10 mouse cellular contexts compared by ENCODE assay signal in the genomic region with DNA sequence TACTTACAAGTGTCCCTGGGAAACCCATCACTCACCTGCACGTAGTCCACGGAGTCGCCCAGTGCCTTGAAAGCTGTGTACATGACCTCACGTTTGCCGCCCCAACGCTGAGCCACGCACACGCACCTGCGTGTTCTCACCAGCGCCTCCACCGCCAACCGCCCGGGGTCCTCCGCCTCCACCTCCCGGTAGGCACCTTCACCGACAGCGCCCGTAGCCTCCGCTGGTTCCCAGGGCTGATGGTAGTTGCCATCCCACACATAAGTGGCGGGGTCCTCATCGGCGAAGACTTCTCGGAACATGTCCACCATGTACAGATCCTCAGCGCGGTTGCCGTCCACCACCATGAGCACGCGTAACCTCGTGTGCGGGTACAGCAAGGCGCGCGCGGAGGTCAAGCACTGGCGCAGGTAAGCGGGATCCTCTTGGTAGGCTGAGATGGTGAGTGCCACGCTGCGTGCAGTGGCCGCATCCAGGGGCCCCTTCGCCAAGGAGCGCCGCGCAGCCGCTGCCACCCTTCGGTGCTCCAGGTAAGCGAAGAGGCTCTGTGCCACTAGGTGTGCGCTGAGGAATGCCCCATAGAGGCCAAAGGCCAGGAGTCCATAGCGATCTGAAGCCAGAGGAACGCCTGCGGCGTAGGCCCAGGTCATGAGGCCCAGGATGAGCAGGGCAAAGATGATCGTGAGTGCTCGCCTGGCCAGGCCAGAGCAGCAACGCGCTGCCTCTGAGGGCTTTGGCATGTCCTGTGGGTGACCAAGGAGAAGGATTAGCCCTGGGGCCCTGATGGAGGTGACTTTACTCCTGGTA. TPM values are rescaled to one million over a fixed set of nuclear protein-coding genes. Genes with fewer than 3 reads are reported as not detected.
DNase-seq lines count a peak whose midpoint lies in the region; ATAC-seq and TF ChIP-seq lines count a peak whose summit lies in the region.
"Had no signal": no experiment of that assay in that cellular context is flagged by ENCODE, and none has a peak within 500 bp of the region (broad histone marks: within the 10 kb centered on the region; RNA-seq: fewer than 3 reads in every experiment).

No protein-coding gene starts in this region.

- H3K4me2 ChIP-seq in embryonic facial prominence, embryonic 11.5 days (ENCODE audit: low read depth, low read length): no peak overlapping the region
- H3K4me2 ChIP-seq in hindbrain, embryonic 13.5 days: peak overlapping the region; percentile 48
- H3K4me2 ChIP-seq in midbrain, embryonic 16.5 days (ENCODE audit: low read length): peak overlapping the region; percentile 40

- no peak overlapping the region for H3K9ac ChIP-seq in embryonic facial prominence, embryonic 11.5 days (replicated peaks; ENCODE audit: low read length)
- peak overlapping the region; percentile 55; the same call in 1 of the 2 replicates for H3K9ac ChIP-seq in hindbrain, embryonic 13.5 days
- H3K9ac ChIP-seq in midbrain, embryonic 16.5 days (ENCODE audit: low read depth, low read length): peak overlapping the region; percentile 59

- no peaks in the 10 kb centered on the region for H3K4me1 ChIP-seq in embryonic facial prominence, embryonic 11.5 days (ENCODE audit: control insufficient read depth, insufficient read depth, low read length)
- H3K4me1 ChIP-seq in hindbrain, embryonic 13.5 days (replicated peaks): peaks cover 7% of the 10 kb centered on the region
- H3K4me1 ChIP-seq in midbrain, embryonic 16.5 days (ENCODE audit: control insufficient read depth, insufficient read depth, low read length): no peaks in the 10 kb centered on the region

- DNase-seq in layer of hippocampus, adult 2 months (ENCODE audit: low spot score in 2 of 2): no peak
- DNase-seq in layer of hippocampus, adult 9-11 months: no peak
- no peak for DNase-seq in embryonic facial prominence, embryonic 11.5 days (ENCODE audit: low spot score)
- DNase-seq in adrenal gland, adult 2 months: no peak
- DNase-seq in left cerebral cortex, adult 8-10 months (ENCODE audit: low spot score in 2 of 2): no peak
- DNase-seq in urinary bladder, postnatal 36 days (ENCODE audit: low spot score in 2 of 2): no peak

- H3K27me3 ChIP-seq in embryonic facial prominence, embryonic 11.5 days (ENCODE audit: control insufficient read depth, insufficient read depth, low read length): peaks cover 4% of the 10 kb centered on the region
- H3K27me3 ChIP-seq in hindbrain, embryonic 13.5 days: 0 out of 2 replicates have a peak, but pooled peaks cover 12% of the 10 kb centered on the region
- H3K27me3 ChIP-seq in midbrain, embryonic 16.5 days (ENCODE audit: control insufficient read depth, insufficient read depth, low read depth, low read length): no peaks in the 10 kb centered on the region
- H3K27me3 ChIP-seq: Patski had no signal

- H3K27ac ChIP-seq in layer of hippocampus, adult 2 months: no peak overlapping the region
- no peak overlapping the region for H3K27ac ChIP-seq in embryonic facial prominence, embryonic 11.5 days (replicated peaks; ENCODE audit: low read depth, low read length)
- H3K27ac ChIP-seq in hindbrain, embryonic 13.5 days: no peak overlapping the region; the same call in 1 of the 2 replicates
- no peak overlapping the region for H3K27ac ChIP-seq in midbrain, embryonic 16.5 days (ENCODE audit: low read length)

- WGBS in embryonic facial prominence, embryonic 11.5 days: 20% methylated on average over 54 of the region's 55 CpGs
- WGBS in hindbrain, embryonic 13.5 days: 18% methylated on average over 52 of the region's 55 CpGs
- 23% methylated on average over 55 of the region's 55 CpGs for whole genome bisulfite sequencing in midbrain, embryonic 16.5 days

- TF ChIP-seq CTCF in layer of hippocampus, adult 2 months (conservative IDR thresholded peaks at IDR 0.05): no peak

- H3K36me3 ChIP-seq in embryonic facial prominence, embryonic 11.5 days (replicated peaks; ENCODE audit: control insufficient read depth, insufficient read depth, low read depth, low read length): no peaks in the 10 kb centered on the region
- no peaks in the 10 kb centered on the region for H3K36me3 ChIP-seq in hindbrain, embryonic 13.5 days
- no peaks in the 10 kb centered on the region for H3K36me3 ChIP-seq in midbrain, embryonic 16.5 days (ENCODE audit: control insufficient read depth, insufficient read depth, low read length)

- no peaks in the 10 kb centered on the region for H3K9me3 ChIP-seq in embryonic facial prominence, embryonic 11.5 days (replicated peaks; ENCODE audit: control insufficient read depth, low read length)
- no peaks in the 10 kb centered on the region for H3K9me3 ChIP-seq in hindbrain, embryonic 13.5 days
- H3K9me3 ChIP-seq in midbrain, embryonic 16.5 days (replicated peaks; ENCODE audit: control insufficient read depth, low read length, poor library complexity, severe bottlenecking): no peaks in the 10 kb centered on the region

- ATAC-seq in embryonic facial prominence, embryonic 11.5 days (replicated peaks; ENCODE audit: insufficient number of reproducible peaks, low FRiP score, low TSS enrichment, low read depth): 0 out of 2 replicates have a peak, but pooled peaks have one; percentile 25
- ATAC-seq in hindbrain, embryonic 13.5 days (ENCODE audit: low FRiP score): peak; percentile 49
- peak; percentile 66 for ATAC-seq in midbrain, embryonic 16.5 days
- ATAC-seq: Patski had no signal

- H3K4me3 ChIP-seq in layer of hippocampus, adult 2 months: peak overlapping the region; percentile 44
- H3K4me3 ChIP-seq in embryonic facial prominence, embryonic 11.5 days (ENCODE audit: low read depth, low read length): no peak overlapping the region
- H3K4me3 ChIP-seq in hindbrain, embryonic 13.5 days: peak overlapping the region; percentile 31
- peak overlapping the region; percentile 32 for H3K4me3 ChIP-seq in midbrain, embryonic 16.5 days (ENCODE audit: low read depth, low read length)

RNA-seq across cellular contexts. Expression of gene Has1, which starts 4.9 kb away (rescaled TPM):
- under 1 TPM; 0.25 to 0.56 TPM for total RNA-seq in layer of hippocampus, adult 2 months (2021)
- polyA plus RNA-seq in embryonic facial prominence, embryonic 11.5 days (2014; fragmentation: Nextera tagmentation; extraction: Ambion mirVana): 0.70 and 0.74 TPM in 2 replicates
- polyA plus RNA-seq in hindbrain, embryonic 13.5 days (2015; fragmentation: Nextera tagmentation; extraction: Ambion mirVana): 1.1 and 1.2 TPM in 2 replicates
- polyA plus RNA-seq in midbrain, embryonic 16.5 days (2015; fragmentation: Nextera tagmentation; extraction: Ambion mirVana): 0.98 and 1.3 TPM in 2 replicates
- total RNA-seq in adrenal gland, adult 2 months (2021): under 1 TPM in 1 of 2 experiments, not detected in 1; 0.07 TPM
- 0.22 and 0.36 TPM in 2 replicates for polyA plus RNA-seq in adrenal gland, adult 2 months (2012; rRNA removed)
- 1 to 10 TPM in 2 of 4 experiments, under 1 TPM in 2; 0.74 to 1.6 (median 1.00) TPM for total RNA-seq in left cerebral cortex, adult 8-10 months (2022)

RNA-seq across cellular contexts. Expression of gene Spaca6, which starts 23.2 kb away (rescaled TPM):
- total RNA-seq in layer of hippocampus, adult 2 months (2021): 100 to 1,000 TPM; 109 to 126 TPM
- 13.7 and 18.5 TPM in 2 replicates for polyA plus RNA-seq in embryonic facial prominence, embryonic 11.5 days (2014; fragmentation: Nextera tagmentation; extraction: Ambion mirVana)
- 34.0 and 38.5 TPM in 2 replicates for polyA plus RNA-seq in hindbrain, embryonic 13.5 days (2015; fragmentation: Nextera tagmentation; extraction: Ambion mirVana)
- 25.7 and 26.6 TPM in 2 replicates for polyA plus RNA-seq in midbrain, embryonic 16.5 days (2015; fragmentation: Nextera tagmentation; extraction: Ambion mirVana)
- 10 to 100 TPM; 47.5 to 52.3 TPM for total RNA-seq in adrenal gland, adult 2 months (2021)
- polyA plus RNA-seq in adrenal gland, adult 2 months (2012; rRNA removed): 41.1 and 41.3 TPM in 2 replicates
- 10 to 100 TPM; 70.6 to 89.4 (median 76.6) TPM for total RNA-seq in left cerebral cortex, adult 8-10 months (2022)

RNA-seq across cellular contexts. Expression of gene Fpr1, which starts 33.6 kb away (rescaled TPM):
- total RNA-seq in layer of hippocampus, adult 2 months (2021): not detected
- polyA plus RNA-seq in embryonic facial prominence, embryonic 11.5 days (2014; fragmentation: Nextera tagmentation; extraction: Ambion mirVana): 0.15 TPM in 1 of 2 replicates, not detected in the other
- not detected in 2 replicates for polyA plus RNA-seq in hindbrain, embryonic 13.5 days (2015; fragmentation: Nextera tagmentation; extraction: Ambion mirVana)
- 0.18 TPM in 1 of 2 replicates, not detected in the other for polyA plus RNA-seq in midbrain, embryonic 16.5 days (2015; fragmentation: Nextera tagmentation; extraction: Ambion mirVana)
- total RNA-seq in adrenal gland, adult 2 months (2021): not detected
- polyA plus RNA-seq in adrenal gland, adult 2 months (2012; rRNA removed): not detected in 2 replicates
- not detected for total RNA-seq in left cerebral cortex, adult 8-10 months (2022)

RNA-seq across cellular contexts. Expression of gene Fpr2, which starts 37.5 kb away (rescaled TPM):
- not detected for total RNA-seq in layer of hippocampus, adult 2 months (2021)
- not detected in 2 replicates for polyA plus RNA-seq in embryonic facial prominence, embryonic 11.5 days (2014; fragmentation: Nextera tagmentation; extraction: Ambion mirVana)
- not detected in 2 replicates for polyA plus RNA-seq in hindbrain, embryonic 13.5 days (2015; fragmentation: Nextera tagmentation; extraction: Ambion mirVana)
- polyA plus RNA-seq in midbrain, embryonic 16.5 days (2015; fragmentation: Nextera tagmentation; extraction: Ambion mirVana): 0.23 TPM in 1 of 2 replicates, not detected in the other
- under 1 TPM in 1 of 2 experiments, not detected in 1; 0.83 TPM for total RNA-seq in adrenal gland, adult 2 months (2021)
- polyA plus RNA-seq in adrenal gland, adult 2 months (2012; rRNA removed): not detected in 2 replicates
- not detected for total RNA-seq in left cerebral cortex, adult 8-10 months (2022)

RNA-seq across cellular contexts. Expression of gene Fpr3, which starts 37.5 kb away (rescaled TPM):
- total RNA-seq in layer of hippocampus, adult 2 months (2021): not detected
- not detected in 2 replicates for polyA plus RNA-seq in embryonic facial prominence, embryonic 11.5 days (2014; fragmentation: Nextera tagmentation; extraction: Ambion mirVana)
- not detected in 2 replicates for polyA plus RNA-seq in hindbrain, embryonic 13.5 days (2015; fragmentation: Nextera tagmentation; extraction: Ambion mirVana)
- polyA plus RNA-seq in midbrain, embryonic 16.5 days (2015; fragmentation: Nextera tagmentation; extraction: Ambion mirVana): not detected in 2 replicates
- not detected for total RNA-seq in adrenal gland, adult 2 months (2021)
- not detected in 2 replicates for polyA plus RNA-seq in adrenal gland, adult 2 months (2012; rRNA removed)
- not detected for total RNA-seq in left cerebral cortex, adult 8-10 months (2022)
- polyA plus RNA-seq: Patski; spleen, adult 2 months had no signal
